Mouse (Mus musculus) bone marrow, adult 2 months (tissue): ENCODE results near the gene Mt2. TPM values are rescaled to one million over a fixed set of nuclear protein-coding genes. Genes with fewer than 3 reads are reported as not detected.

Experiments used
- H3K27ac ChIP-seq: fragments of 200-500 bp; 2 replicates; pipeline ENCODE4 v1.5.1; 2012; ENCODE audit warnings: low read depth, mild to moderate bottlenecking, control low read depth, inconsistent platforms, low read length; ENCODE audit not compliant: control insufficient read depth, poor library complexity, insufficient read depth
- H3K4me1 ChIP-seq: fragments of 200-500 bp; 2 replicates; pipeline ENCODE4 v1.6.1; 2011; ENCODE audit warnings: low read length; ENCODE audit not compliant: control insufficient read depth, insufficient read depth
- H3K4me3 ChIP-seq: fragments of 200-500 bp; replicated peaks from 2 replicates; pipeline ENCODE3; 2011; ENCODE audit warnings: mild to moderate bottlenecking, low read depth, low read length, control low read depth; ENCODE audit not compliant: control insufficient read depth
- CTCF ChIP-seq: fragments of 200-500 bp; IDR thresholded peaks from 2 replicates; pipeline ENCODE4 v1.5.1; 2011; ENCODE audit warnings: low read length, control low read depth; ENCODE audit not compliant: control insufficient read depth, insufficient read depth
- POLR2A ChIP-seq: fragments of 200-500 bp; IDR thresholded peaks from 2 replicates; pipeline ENCODE4 v1.6.1; 2011; ENCODE audit warnings: low read depth, mild to moderate bottlenecking, control low read depth, low read length, borderline replicate concordance; ENCODE audit not compliant: control insufficient read depth
- WGBS: fragments of 180-500 bp; shearing (Covaris S2); methylation state at CpG from one replicate; pipeline ENCODE4 v1.1.7; 2018; 5-methylcytosine and 5-hydroxymethylcytosine counted together
- polyA plus RNA-seq: library from polyadenylated mRNA; stranded (reverse); fragments of >200 nt; gene quantifications from 2 replicates; pipeline ENCODE4 v1.2.4, GENCODE M21; 2011; ENCODE audit warnings: low replicate concordance; ENCODE audit not compliant: missing spikeins, insufficient read depth, insufficient read length

Gene Mt2
- polyA plus RNA-seq, 1 experiment, result 809 TPM

DNA sequence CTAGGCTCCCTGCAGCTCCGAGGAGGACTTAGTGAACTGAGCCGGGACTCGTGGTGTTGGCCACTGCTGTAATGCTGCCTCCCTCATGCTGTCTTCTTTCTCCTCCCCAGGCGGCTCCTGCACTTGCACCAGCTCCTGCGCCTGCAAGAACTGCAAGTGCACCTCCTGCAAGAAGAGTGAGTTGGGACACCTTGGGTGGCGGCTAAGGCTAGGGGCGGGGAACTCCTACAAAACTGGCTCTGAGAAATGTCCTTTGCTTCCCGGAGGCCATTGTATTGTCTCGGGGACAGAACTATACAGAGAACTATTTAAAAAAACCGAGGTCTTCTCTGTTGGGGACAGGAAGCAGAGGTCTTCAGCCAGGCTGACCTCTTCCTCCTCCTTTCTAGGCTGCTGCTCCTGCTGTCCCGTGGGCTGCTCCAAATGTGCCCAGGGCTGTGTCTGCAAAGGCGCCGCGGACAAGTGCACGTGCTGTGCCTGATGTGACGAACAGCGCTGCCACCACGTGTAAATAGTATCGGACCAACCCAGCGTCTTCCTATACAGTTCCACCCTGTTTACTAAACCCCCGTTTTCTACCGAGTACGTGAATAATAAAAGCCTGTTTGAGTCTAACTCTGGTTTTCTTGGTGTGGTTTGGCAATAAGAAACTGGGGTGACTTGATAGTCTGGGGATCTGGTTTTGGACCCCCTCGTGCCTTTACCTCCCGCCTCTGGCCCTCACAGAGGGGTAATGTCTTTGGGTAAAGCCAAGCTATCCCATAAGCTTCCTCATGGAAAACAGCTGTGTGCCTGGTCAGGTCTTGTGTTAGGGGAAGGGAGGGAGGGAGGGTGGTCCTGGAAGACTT, 7.5 kb downstream of the Mt2 start:
- no peaks in the 10 kb centered on the region; the same call in 1 of the 2 replicates for H3K4me1 ChIP-seq
- H3K4me3 ChIP-seq, result peak overlapping the region; percentile 66
- TF ChIP-seq CTCF (no peak), POLR2A (no peak)
- 0 out of 2 replicates have a peak overlapping the region, but pooled peaks have one; percentile 11 for H3K27ac ChIP-seq
- WGBS, result 3% methylated on average over 25 of the region's 25 CpGs

DNA sequence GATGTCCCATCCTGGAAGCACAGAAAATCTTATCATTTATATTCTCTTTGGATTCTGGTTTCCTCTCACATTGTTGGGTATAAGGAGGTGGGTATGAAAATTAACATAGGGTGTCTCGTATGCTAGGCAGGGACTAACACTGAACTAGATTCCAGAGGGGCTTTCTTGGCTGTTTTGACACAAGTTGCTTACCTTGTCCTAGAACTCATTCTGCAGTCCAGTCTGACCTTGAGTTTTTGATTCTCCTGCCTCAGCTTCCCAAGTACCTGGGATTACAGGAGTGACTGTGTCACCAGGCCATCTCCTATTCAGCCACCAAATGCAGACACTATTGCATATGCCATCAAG, 8.1 kb downstream of the Mt2 start:
- 93% methylated on average over 1 of the region's 1 CpGs for whole genome bisulfite sequencing
- Histone ChIP-seq H3K4me1 (no peaks in the 10 kb centered on the region; the same call in 1 of the 2 replicates), H3K27ac (no peak overlapping the region), H3K4me3 (no peak overlapping the region)
- no peak for TF ChIP-seq CTCF
- TF ChIP-seq POLR2A, result no peak

GRCm38 (mm10) chr8:94182055-94182929, 9.8 kb downstream of the Mt2 start:
- 55% methylated on average over 13 of the region's 13 CpGs for WGBS
- H3K4me3 ChIP-seq, result no peak overlapping the region
- H3K4me1 ChIP-seq, result no peaks in the 10 kb centered on the region; the same call in 1 of the 2 replicates
- no peak overlapping the region for H3K27ac ChIP-seq
- no peak for TF ChIP-seq CTCF
- no peak for TF ChIP-seq POLR2A

DNA sequence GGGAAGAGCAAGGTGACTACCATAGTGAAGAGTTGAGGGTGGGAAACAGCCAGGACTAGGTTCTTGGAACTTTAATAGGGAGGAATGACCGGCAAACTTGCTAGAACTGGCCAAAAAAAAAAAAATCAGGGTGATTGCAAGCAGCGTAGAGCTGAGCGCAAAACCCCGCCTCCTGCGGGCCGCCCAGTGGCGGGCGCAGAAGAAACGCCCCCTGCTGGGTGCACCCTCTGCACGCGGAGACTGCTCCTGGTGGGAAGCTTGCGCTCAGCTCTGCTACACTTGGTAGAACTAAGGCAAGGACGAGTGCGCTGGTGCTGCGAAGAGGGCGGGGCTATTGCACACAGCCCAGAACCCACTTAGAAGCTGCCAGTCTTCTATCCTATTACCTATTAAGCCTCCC, 10.7 kb downstream of the Mt2 start:
- H3K27ac ChIP-seq, result no peak overlapping the region

GRCm38 (mm10) chr8:94184357-94184843, 11.9 kb downstream of the Mt2 start:
- Histone ChIP-seq H3K27ac (no peak overlapping the region), H3K4me3 (no peak overlapping the region), H3K4me1 (no peaks in the 10 kb centered on the region; the same call in 1 of the 2 replicates)
- no peak for TF ChIP-seq POLR2A
- no peak for TF ChIP-seq CTCF
- 51% methylated on average over 12 of the region's 12 CpGs for WGBS

More for the DNA sequence above, 10.7 kb downstream of the Mt2 start:
- peak overlapping the region; percentile 33 for H3K4me3 ChIP-seq
- TF ChIP-seq POLR2A (0 out of 2 replicates have a peak, but pooled peaks have one; percentile 7), CTCF (peak; percentile 66)
- under 1% methylated on average over 16 of the region's 16 CpGs for WGBS
- H3K4me1 ChIP-seq, result no peaks in the 10 kb centered on the region; the same call in 1 of the 2 replicates

DNA sequence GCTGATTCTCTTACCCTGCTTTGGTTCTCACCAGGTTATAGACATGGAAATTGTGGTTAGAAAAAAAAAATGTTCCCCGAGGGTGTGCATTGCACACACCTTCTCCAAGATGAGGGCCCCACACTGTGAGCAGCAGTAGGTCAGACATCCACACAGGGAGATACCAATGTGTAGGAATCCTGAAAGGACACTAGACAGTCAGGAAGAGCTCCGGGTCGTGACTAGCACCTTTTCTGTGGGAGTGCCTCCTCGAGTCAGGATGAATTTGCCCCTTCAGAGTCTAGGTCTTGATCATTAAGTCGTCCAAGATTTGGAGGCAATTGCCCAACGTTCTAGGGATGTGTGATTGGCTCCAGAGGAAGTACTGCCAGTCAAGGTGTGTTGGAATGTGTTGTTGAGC, 13.3 kb downstream of the Mt2 start:
- Histone ChIP-seq H3K4me1 (no peaks in the 10 kb centered on the region; the same call in 1 of the 2 replicates), H3K27ac (no peak overlapping the region), H3K4me3 (no peak overlapping the region)
- 58% methylated on average over 6 of the region's 6 CpGs for WGBS
- TF ChIP-seq POLR2A (no peak), CTCF (no peak)

DNA sequence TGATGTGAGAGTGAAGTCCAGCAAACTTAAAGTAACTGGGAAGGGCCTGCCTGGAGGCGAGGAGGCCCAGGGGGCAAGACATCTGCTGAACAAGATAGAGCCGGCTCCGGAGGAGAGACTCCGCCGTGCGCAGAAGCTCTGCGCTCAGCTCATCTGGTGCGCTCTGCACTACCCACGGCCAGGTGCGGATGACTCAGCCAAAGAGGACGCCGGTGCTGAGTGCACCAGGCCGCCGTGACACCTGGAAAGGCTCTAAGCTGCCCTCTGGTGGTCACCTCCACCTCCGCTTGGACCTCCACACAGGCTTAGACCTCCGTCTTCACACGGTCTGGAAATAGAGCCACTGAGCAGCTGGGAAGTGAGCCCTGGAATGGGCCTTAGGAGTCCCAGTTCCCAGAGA, 14.1 kb downstream of the Mt2 start:
- WGBS, result 5% methylated on average over 17 of the region's 17 CpGs
- Histone ChIP-seq H3K4me3 (no peak overlapping the region), H3K27ac (no peak overlapping the region), H3K4me1 (no peaks in the 10 kb centered on the region; the same call in 1 of the 2 replicates)
- TF ChIP-seq POLR2A (no peak), CTCF (peak; percentile 66)
